Mouse (Mus musculus) natural killer cell, adult 2 months (primary cell): ENCODE data around the gene Gm13030.
"Not testable (repeated sequence)": the region's sequence is repeated elsewhere in the genome, so short reads cannot be mapped to it uniquely, and the experiment has no call there.

Source experiments
- DNase-seq, 2 experiments: peaks; one replicate each; pipeline ENCODE4 v3.0.0; 2022; ENCODE audit warnings: low spot score in 2 of 2

The Gm13030 gene

DNA sequence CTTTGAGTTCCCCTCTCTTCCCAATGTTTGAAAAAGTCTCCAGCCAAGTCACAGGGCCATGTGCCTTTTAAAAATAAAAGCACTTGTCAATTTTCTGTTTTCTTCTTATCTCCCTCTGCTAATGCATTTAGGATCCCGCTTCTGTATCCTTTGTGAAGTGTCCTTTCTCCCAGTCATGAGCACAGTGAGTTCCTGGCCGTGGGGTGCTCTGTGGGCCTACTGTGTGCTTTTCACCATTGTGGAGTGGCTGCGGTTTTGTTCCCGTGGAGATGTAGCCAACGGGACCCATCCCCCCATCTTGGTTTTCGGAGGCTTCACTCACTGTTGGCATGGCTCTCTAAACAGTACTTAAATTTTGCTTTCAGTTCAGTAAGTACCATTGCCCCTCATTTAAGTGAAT is 7.8 kb downstream of the Gm13030 start:
- no peak for DNase-seq

DNA sequence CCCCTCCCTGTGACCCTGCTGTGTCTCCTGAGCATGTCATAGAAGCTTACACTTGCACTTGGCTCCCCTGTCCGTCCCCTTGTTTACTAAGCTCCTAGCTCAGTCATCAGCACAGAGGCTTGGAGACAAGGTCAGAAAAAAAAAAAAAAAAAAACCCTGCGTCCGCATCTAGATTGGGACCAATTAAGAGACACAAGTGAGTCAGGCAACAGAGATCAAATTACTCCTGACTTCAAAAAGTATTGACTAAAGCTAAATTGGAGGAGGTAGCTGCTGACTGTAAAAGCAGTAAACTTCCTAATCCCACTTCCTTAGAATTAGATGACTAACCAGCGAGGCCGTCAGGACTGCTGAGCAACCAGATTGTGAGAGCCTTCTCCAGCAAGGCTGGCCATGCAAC is 8.7 kb downstream of the Gm13030 start:
- DNase-seq: no peak

DNA sequence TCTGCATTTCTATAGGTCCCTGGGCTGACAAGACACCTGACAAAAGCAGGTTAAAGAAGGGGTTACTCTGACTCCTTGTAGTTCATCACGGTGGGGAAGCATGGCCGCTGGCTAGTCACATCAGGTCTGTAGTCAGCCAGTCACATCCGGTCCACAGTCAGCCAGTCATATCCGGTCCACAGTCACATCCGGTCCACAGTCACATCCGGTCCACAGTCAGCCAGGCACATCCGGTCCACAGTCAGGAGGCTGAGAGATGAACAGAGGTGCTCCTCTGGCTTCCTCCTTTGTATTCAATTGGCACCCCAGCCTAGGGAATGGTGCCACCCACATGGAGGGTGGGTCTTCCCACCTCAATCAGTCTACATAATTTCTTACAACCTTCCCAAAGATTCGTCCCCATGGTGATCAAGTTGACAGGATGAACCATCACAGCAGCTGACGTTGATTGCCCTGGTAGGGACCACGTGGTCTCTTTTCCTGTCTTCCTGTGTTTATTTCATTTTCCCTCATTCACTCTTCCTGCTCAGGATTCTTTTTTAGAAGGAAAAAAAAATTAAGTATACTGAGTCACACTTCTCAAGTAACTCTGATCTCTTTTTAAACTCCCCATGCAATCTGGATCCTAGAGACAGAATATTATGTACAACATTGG is 10.3 kb downstream of the Gm13030 start, which contains the start of gene Pla2g5:
Pla2g5 (minus strand) TSS at position 139 of the 655 bp plus-strand sequence.
- peak; percentile 26 to 33 for DNase-seq

DNA sequence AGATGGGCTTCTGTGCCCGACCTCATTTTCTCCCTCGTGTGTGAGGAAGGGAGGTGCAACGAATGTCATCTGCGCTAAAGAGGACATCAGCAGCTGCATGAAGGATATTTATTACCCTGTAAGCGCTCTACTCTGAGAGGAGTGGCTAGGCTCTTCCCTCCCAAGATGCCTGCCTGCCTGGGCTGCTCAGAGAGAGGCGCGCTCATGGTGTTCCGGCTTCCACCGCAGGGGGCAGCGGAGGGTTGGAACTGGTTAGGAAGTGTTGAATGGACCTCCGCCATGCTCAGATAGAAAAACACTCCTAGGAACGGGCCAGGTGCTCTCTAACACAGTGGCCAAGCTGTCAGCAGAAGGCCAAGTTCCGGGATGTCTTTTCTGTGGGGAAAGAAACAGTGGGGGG is 14.0 kb downstream of the Gm13030 start:
- no peak for DNase-seq

DNA sequence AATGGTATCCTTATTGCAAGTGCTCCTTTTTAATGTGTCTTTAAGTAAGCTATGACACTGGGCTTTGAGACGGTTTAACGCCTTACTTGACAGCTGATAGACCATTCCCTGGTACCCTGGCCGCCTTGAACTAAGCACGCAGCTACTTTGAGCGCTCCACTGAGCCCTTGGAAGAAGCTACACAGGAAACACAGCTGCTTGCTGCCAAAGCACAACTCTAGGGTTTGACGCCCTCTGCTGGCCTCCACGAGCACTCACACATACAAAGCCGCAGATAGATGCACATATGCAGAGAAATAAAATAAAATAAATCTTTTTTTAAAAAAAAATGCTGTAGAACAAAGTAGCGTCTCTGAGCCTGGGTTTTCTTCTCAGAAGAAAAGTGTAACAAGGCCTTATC is 14.5 kb downstream of the Gm13030 start:
- DNase-seq: no peak

DNA sequence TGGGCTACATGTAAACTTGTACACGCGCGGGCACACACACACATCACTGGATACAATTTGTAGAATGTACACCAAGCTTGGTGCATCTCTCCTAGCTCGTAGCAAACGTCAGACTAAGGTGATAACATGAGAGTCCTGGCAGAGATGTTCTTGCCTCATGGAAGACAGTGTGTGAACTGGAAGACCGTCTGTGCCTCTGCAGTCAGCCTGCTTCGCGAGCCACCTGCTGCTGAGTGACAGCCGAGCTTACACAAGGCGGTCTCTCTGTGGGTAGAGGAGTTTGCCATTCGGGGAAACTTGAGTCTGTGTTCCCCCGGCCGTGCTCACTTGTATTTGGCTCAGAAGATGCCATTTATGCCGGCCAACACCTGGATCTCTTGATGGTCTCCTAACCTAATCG is 15.3 kb downstream of the Gm13030 start:
- DNase-seq: no peak

DNA sequence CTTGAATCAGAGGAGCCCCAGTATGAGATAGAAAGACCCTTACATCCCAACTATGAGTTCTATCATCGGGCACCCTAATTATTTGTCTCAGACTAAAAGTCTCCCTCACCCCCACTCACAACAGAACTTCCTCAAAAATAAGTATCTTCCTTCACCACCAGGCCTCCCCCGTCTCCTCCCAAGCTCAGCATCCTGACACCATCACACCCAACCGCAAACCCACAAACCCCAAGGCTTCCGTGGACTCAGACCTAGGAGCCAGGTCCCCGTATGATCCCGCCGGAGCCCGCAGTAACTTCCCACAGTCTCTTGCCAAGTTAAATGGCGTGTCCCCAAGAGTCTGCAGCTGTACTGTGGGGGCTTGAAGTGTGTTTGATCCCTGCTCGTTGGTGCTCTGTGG is 16.2 kb downstream of the Gm13030 start:
- no peak for DNase-seq

DNA sequence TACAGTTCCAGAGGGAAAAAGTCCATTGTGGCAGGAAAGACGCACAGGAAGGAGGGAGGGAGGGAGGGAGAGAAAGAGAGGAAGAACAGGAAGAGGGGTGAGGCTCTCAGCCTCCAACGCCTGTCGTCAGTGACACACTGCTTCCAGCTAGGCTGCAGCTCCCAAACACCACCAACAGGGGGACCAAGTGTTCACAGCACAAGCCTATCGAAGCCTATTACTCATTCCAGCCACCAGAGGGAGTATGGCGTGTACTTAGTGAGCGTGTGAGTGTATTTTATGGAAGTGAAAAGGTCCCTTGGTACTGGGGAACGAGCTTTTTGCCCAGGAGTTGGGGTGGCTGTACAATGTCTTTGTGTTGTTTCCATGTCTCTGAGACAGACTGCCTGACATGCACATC is 17.3 kb downstream of the Gm13030 start:
- DNase-seq: peak; percentile 26 to 48

DNA sequence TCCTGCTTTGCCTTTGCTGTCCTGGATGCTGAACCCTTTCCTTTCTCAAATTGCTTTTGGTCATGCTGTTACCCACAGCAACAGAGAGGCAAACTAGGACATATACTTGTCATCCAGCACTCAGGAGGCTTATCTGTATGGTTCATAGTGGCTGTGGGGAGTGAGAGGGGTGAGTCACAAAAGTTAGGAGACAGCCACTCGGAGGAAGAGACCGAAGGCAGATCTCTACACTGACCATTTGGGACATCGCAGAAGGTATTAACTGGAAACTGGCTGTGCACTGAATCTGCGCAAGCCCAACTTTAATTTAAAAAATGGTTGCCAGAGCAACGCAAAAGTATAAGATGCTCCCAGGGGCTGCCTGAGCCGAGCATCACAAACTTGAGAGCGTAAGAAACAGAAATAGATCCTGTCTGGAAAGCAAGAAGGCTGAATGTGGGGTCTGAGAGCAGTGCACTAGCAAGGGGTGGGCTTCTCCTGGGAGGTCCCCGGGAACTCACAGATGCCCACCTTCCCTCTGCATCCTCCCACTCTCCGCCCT is 18.6 kb downstream of the Gm13030 start:
- no peak for DNase-seq

DNA sequence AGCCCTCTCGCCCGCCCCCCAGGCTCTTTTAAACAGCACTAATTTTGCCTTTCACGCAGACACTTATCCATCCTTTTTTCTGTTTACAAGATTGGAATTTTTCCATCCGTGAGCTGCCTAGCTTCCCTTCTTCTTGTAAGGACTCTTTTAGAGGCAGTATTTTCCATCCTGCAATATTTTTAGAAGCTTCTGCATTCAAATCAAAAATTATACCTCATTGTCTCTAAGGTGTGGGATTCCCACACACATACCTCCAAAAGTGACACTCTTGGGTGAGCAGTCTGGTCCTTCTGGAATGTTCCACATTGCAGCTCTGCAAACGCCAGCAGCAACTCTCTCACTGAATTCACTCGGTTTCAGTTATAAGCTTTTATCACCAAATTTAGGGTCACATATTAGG is 20.8 kb downstream of the Gm13030 start:
- no peak for DNase-seq

DNA sequence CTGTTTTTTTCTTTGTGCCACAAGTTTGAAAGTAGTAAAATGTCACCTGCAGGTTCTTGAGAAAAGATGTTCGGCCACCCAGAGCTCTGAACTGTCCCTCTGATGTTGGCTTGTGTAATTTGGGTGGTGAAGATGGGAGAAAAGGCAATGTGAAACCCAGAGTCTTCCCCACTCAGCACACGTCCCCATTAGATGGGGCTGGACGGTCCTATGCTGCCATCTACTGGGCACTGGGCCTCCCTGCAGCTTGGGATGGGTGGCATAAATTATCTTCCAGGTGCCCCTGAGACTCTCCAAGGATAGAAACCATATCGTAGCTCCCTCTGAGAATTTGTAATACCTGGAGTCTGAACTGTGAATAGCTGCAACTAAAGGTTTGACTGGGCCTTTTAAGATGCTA is 22.3 kb downstream of the Gm13030 start:
- peak; percentile 27 to 52 for DNase-seq

DNA sequence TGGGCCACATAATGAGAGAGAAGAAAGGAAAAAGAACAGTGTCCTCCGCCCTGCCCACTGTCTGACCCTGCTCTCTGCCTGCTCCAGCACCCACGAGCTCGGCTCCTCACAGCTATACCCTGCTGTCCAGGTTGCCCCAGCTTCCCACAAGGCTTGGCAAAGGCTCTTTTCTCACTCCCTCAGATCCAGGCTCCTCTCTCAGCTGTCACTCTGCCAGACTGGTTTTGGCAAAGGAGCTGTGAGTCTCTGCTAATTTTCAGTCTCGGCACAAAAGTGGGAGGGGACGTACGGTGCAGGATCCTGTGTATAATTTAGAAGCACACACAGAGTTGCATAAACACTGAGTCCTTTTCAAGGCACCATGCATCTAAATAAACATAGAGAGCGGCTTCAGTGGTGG is 32.4 kb downstream of the Gm13030 start:
- no peak for DNase-seq

DNA sequence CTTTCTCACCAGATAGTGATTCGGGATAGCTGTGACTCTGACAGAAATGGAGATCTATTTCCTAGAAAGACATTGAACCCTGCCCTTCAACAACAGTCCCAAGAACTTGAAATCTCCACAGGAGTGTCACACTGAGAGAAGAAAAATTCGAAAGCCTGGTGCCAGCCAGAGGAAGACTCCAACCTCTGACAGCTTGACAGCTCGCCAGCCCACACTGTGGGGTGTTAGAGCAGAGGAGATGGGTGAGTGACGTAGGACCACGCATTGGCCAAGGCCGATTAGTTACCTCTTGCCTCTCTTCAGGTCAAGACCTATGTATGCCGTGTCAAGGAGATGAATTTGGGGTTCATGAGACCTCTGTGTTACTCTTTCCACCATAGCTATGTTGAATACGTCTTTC is 33.0 kb downstream of the Gm13030 start:
- no peak for DNase-seq

DNA sequence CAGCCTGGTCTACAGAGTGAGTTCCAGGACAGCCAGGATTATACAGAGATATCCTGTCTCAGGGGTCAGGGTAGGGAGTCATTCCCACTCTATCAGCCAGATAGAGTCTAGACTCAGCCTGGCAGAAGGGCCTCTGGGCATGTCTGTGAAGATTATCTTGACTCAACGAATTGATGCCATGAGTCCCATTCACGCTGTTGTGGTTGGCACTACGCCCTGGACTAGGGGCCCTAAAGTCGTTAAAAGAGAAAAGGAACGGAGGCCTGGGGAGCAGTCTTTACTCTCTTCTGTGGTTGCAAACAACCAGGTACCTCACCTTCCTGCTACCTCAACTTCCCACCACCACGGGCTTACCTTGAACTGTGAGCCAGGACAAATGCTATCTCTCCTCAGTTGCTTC is 34.0 kb downstream of the Gm13030 start:
- no peak for DNase-seq

DNA sequence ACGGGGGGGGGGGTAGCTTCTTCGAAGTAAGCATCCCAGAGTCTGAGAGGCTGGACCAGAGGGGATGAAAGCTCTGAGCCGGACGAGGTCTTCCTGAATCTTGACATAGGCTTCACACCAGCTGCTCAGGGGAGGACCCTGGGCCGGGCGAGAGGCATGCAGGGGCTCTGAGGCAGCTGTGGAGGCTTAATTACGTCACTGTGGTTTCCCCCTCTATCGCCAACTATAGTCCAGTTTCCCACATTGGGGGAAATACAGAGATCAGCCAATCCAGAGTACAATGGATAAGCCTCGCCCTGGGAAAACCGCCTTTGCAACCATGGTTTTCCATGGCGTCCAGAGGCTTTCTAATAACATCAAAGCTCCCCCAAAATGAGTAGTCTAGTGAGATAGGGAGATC is 46.6 kb downstream of the Gm13030 start:
- DNase-seq: no peak

DNA sequence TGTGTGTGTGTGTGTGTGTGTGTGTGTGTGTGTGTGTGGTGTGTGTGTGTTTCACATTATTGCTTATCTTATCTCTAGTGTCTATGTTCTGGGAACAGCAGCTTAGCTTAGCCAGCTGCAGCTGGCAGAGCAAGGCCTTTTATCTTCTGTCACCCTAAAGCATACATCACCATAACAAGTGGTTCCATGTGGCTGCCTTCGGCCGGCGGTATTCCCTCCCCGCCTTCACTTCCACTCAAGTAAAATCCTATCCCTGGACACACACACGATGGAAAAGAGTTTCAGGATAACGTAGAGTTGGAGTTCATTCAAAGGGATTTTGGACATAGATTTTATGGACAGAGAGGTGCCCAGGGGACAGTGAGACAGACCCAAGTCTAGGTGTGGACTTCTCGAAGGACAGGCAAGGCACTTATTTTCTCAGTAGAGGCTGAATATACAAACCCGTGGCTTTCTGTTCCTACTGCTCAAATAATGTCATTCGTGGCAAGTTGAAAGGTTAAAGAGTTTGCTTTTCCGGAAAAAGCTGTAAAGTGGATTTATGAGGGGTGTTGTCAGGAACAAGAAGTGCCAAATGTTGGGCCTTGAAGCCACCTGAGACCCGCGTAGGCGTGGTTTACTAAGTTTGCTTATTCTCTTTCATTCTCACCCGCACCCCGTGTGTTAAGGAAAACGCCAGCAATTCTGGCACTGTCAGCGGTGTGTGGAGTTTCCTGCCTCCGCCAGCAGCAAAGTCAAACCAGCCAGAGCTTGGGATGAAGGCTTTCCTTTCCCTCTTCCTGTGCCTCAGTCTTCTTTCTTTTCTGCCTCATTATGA is 47.8 kb downstream of the Gm13030 start:
- DNase-seq: no peak

DNA sequence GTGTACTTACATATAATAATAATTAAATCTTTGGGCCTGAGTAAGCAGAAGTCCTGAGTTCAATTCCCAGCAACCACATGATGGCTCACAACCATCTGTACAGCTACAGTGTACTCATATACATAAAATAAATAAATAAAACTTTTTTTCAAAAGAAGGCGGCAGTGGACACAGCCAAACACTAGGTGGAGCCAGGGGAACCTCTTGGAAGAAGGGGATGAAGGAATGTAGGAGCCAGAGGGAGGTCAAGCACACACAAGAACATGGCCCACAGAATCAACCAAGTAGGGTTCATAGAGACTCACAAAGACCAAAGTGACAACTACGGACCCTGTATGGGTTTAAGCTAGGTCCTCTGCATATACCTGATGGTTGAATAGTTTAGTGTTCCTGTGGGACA is 49.1 kb downstream of the Gm13030 start:
- no peak for DNase-seq

DNA sequence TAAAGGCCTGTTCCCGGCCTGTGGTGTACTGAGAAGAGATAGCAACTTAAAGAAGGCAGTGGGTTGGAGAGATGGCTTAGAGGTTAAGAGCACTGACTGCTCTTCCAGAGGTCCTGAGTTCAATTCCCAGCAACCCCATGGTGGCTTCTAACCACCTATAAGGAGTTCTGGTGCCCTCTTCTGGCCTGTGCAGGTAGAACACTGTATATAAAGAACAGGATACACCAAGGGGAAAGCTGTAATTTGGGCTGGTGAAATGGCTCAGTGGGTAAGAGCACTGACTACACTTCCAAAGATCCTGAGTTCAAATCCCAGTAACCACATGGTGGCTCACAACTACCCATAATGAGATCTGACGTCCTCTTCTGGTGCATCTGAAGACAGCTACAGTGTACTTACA is 49.6 kb downstream of the Gm13030 start:
- DNase-seq: not testable (repeated sequence)

DNA sequence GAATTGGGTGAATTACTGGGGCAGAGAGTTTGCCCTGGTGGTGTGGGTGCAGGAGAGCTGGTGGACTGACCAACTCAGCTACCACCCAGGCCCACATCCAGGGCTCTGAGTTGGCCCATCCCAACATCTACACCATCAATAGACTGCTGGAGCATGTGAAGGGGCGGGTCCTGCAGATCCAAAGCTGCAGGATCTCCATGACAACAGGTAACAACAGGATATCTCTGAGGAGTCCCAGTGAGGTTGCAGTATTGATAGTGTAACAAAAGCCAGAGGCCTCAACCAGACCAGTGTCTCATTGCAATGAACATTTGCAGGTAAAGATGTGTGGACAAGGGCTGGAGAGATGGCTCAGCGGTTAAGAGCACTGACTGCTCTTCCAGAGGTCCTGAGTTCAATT is 52.7 kb downstream of the Gm13030 start:
- DNase-seq: no peak
